Mouse (Mus musculus) limb, embryonic 14.5 days (tissue): ENCODE results near the gene Mapkapk2. TPM values are rescaled to one million over a fixed set of nuclear protein-coding genes. Genes with fewer than 3 reads are reported as not detected.

Experiments used
- ATAC-seq: fragments of 200-750 bp; cut with Nextera tagmentation; 2 replicates; pipeline ENCODE4 v1.8.0; 2017; ENCODE audit warnings: low read depth, moderate number of reproducible peaks, moderate TSS enrichment; ENCODE audit not compliant: low FRiP score
- DNase-seq: peaks from one replicate; pipeline ENCODE4 v3.0.0-alpha.2; 2015; ENCODE audit warnings: low spot score
- H3K27ac ChIP-seq: fragments of 300-500 bp; sonication (generic); replicated peaks from 2 replicates; pipeline ENCODE4 v1.5.1; 2014; ENCODE audit warnings: low read depth, mild to moderate bottlenecking, low read length, moderate library complexity, mixed read lengths
- H3K27me3 ChIP-seq: fragments of 300-500 bp; sonication (generic); 2 replicates; pipeline ENCODE4 v1.6.1; 2014; ENCODE audit warnings: low read length, mixed read lengths; ENCODE audit not compliant: control insufficient read depth, insufficient read depth
- H3K36me3 ChIP-seq: fragments of 300-500 bp; sonication (generic); 2 replicates; pipeline ENCODE4 v1.6.1; 2014; ENCODE audit warnings: mild to moderate bottlenecking, low read length, moderate library complexity, mixed read lengths; ENCODE audit not compliant: control insufficient read depth, insufficient read depth
- H3K4me1 ChIP-seq: fragments of 300-500 bp; sonication (generic); 2 replicates; pipeline ENCODE4 v1.6.1; 2014; ENCODE audit warnings: antibody characterized with exemption, low read length, mixed read lengths; ENCODE audit not compliant: control insufficient read depth, insufficient read depth
- H3K4me2 ChIP-seq: fragments of 300-500 bp; sonication (generic); replicated peaks from 2 replicates; pipeline ENCODE4 v1.6.1; 2014; ENCODE audit warnings: low read depth, mild to moderate bottlenecking, low read length, moderate library complexity; ENCODE audit not compliant: severe bottlenecking
- H3K4me3 ChIP-seq: fragments of 300-500 bp; sonication (generic); replicated peaks from 2 replicates; pipeline ENCODE4 v1.5.1; 2014; ENCODE audit warnings: low read length
- H3K9ac ChIP-seq: fragments of 300-500 bp; sonication (generic); 2 replicates; pipeline ENCODE4 v1.6.1; 2014; ENCODE audit warnings: mild to moderate bottlenecking, low read depth, low read length, moderate library complexity; ENCODE audit not compliant: severe bottlenecking
- H3K9me3 ChIP-seq: fragments of 300-500 bp; sonication (generic); 2 replicates; pipeline ENCODE4 v1.6.1; 2016; ENCODE audit warnings: low read length; ENCODE audit not compliant: control insufficient read depth
- POLR2A ChIP-seq: fragments of 200-500 bp; IDR thresholded peaks from 2 replicates; pipeline ENCODE4 v1.8.0; 2012; ENCODE audit warnings: inconsistent platforms, mild to moderate bottlenecking, moderate library complexity, borderline replicate concordance; ENCODE audit not compliant: insufficient read depth, insufficient read length; ENCODE audit errors: extremely low read depth
- WGBS: fragments of 180-500 bp; shearing (Covaris S2); extraction: QIAGEN DNeasy Blood & Tissue Kit; methylation state at CpG from one replicate; pipeline ENCODE4 v1.1.7; 2014; 5-methylcytosine and 5-hydroxymethylcytosine counted together
- polyA plus RNA-seq, 2 experiments: library from polyadenylated mRNA; depleted of rRNA in 1 of 2; stranded (reverse) in 1 of 2; unstranded in 1 of 2; fragments of >200 nt; fragmentation: Nextera tagmentation in 1 of 2; extraction: Ambion mirVana in 1 of 2; gene quantifications; 2 replicates each; pipeline versions ENCODE4 v1.2.1 to v1.2.3; 2012 to 2014

The Mapkapk2 gene
- polyA plus RNA-seq, 2 experiments, result 49.9 to 60.9 TPM

GRCm38 (mm10) chr1:131048121-131048863, 49.3 kb downstream of the Mapkapk2 start:
- no peak for DNase-seq

GRCm38 (mm10) chr1:131046607-131047006, 51.0 kb downstream of the Mapkapk2 start:
- no peaks in the 10 kb centered on the region for H3K27me3 ChIP-seq
- H3K36me3 ChIP-seq, result no peaks in the 10 kb centered on the region; the same call in 1 of the 2 replicates
- DNase-seq (no peak), ATAC-seq (no peak)
- H3K27ac ChIP-seq, result no peak overlapping the region
- no peak overlapping the region for H3K4me3 ChIP-seq
- no peaks in the 10 kb centered on the region for H3K9me3 ChIP-seq
- no peak for TF ChIP-seq POLR2A
- 84% methylated on average over 10 of the region's 10 CpGs for WGBS
- no peaks in the 10 kb centered on the region for H3K4me1 ChIP-seq
- H3K9ac ChIP-seq, result no peak overlapping the region
- no peak overlapping the region for H3K4me2 ChIP-seq

More at GRCm38 (mm10) chr1:131048121-131048863, 49.3 kb downstream of the Mapkapk2 start:
- Histone ChIP-seq H3K4me1 (no peaks in the 10 kb centered on the region), H3K27ac (no peak overlapping the region), H3K4me3 (no peak overlapping the region), H3K9ac (no peak overlapping the region), H3K27me3 (no peaks in the 10 kb centered on the region), H3K9me3 (no peaks in the 10 kb centered on the region), H3K36me3 (peaks cover 12% of the 10 kb centered on the region), H3K4me2 (no peak overlapping the region)
- ATAC-seq, result no peak
- 49% methylated on average over 6 of the region's 6 CpGs for WGBS
- no peak for TF ChIP-seq POLR2A

- no peak for TF ChIP-seq POLR2A
- Histone ChIP-seq H3K9ac (no peak overlapping the region), H3K27ac (no peak overlapping the region), H3K9me3 (no peaks in the 10 kb centered on the region), H3K4me3 (no peak overlapping the region), H3K36me3 (no peaks in the 10 kb centered on the region), H3K4me1 (no peaks in the 10 kb centered on the region), H3K4me2 (no peak overlapping the region), H3K27me3 (no peaks in the 10 kb centered on the region)
- WGBS, result 79% methylated on average over 2 of the region's 2 CpGs
- ATAC-seq (no peak), DNase-seq (no peak)
Observed at GRCm38 (mm10) chr1:131045723-131046355, 51.8 kb downstream of the Mapkapk2 start.

GRCm38 (mm10) chr1:131043636-131044035, 54.0 kb downstream of the Mapkapk2 start:
- no peak overlapping the region for H3K4me3 ChIP-seq
- 88% methylated on average over 4 of the region's 4 CpGs for WGBS
- no peak for DNase-seq
- no peak for ATAC-seq
- no peak for TF ChIP-seq POLR2A
- no peak overlapping the region for H3K9ac ChIP-seq
- no peaks in the 10 kb centered on the region for H3K9me3 ChIP-seq
- H3K4me1 ChIP-seq, result no peaks in the 10 kb centered on the region
- no peaks in the 10 kb centered on the region for H3K27me3 ChIP-seq
- no peak overlapping the region for H3K27ac ChIP-seq
- no peaks in the 10 kb centered on the region for H3K36me3 ChIP-seq
- H3K4me2 ChIP-seq, result no peak overlapping the region

GRCm38 (mm10) chr1:131042721-131043120, 54.9 kb downstream of the Mapkapk2 start:
- H3K27me3 ChIP-seq, result no peaks in the 10 kb centered on the region
- no peaks in the 10 kb centered on the region for H3K36me3 ChIP-seq
- DNase-seq (no peak), ATAC-seq (no peak)
- H3K4me3 ChIP-seq, result no peak overlapping the region
- no peaks in the 10 kb centered on the region for H3K9me3 ChIP-seq
- no peak overlapping the region for H3K4me2 ChIP-seq
- no peak for TF ChIP-seq POLR2A
- H3K9ac ChIP-seq, result no peak overlapping the region
- 92% methylated on average over 3 of the region's 3 CpGs for WGBS
- H3K27ac ChIP-seq, result no peak overlapping the region
- H3K4me1 ChIP-seq, result no peaks in the 10 kb centered on the region
